Mouse (Mus musculus): ENCODE results near the gene Usp54.
"Not testable (repeated sequence)": the region's sequence is repeated elsewhere in the genome, so short reads cannot be mapped to it uniquely, and the experiment has no call there.

Gene Usp54

DNA sequence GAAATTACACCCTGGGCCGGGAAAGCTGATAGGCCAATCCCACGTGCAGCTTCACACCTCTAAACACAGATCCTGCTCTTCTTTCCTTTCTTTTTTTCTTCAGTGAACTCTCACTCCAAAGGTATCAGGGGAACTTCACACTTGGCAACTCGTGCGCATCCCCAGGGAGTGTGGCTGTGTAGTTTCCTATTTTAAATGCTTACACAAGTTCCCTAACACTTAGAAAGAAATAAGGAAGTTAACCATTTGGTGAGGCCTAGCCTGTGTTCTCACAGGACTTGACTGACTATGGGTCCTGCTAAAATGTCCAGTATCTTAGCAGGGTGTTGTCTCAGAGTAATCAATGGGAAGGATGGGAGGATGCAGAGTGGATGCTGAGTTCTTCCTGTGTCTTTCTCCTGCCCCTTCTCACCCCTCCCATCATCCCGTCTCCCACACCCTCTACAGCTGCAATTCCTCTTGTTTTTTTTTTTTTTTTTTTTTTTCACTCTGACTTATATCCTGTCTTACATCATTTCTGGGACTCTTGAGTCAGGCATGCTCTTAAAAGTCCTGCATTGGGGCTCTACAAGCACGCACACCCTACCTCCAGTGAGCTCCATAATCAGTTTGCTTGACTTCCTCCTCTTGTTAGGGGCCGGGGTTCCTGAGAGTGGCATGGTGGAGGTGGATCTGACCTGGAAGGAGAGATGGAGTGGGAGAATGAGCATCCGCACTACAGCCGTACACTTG is 14.0 kb upstream of the Usp54 start:
- no peak for DNase-seq

DNA sequence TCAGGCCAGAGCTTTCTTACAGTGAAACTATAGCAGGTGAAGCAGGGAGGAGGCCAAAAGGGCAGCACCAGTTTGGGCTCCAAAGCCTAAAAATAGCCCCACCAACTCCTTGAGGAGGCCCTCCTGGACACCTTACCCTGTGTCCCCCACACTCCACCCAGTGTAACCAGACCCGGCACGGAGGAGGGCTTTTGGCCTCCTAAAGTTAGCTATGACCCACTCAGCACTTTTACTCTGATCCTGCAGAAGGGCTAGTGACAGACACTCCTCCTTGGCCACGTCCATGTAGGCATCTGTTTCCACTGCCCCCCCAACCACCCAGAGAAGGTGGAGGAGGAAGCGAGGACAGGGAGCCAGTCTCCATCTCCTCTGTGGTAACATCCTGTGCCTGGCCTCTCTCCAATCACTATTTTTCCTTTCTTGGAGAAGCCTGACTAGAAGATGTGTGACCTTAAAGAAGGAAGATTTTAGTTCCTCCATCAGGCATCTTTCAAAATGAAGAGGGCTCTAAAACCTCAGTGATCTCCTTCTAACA is 10.9 kb upstream of the Usp54 start:
- no peak for DNase-seq

DNA sequence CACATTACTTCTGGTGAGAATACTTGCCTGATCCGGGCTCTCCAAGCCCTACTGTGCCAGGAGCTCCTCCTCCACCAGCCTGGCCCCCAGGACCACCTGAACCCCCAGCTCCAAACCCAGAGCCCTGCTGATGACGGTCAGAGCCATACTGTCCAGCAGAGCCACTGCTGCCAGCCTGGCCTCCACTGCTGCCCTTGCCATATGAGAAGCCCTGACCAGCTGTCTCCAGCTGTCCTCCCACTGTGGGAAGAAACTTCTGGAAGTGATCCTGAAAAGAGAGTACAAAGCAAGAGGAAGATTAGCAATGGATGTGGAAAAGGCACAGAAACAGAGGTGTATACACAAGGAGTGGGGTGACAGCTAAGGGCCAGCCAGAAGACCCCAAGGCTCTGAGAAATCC is 10.1 kb upstream of the Usp54 start:
- no peak for DNase-seq

DNA sequence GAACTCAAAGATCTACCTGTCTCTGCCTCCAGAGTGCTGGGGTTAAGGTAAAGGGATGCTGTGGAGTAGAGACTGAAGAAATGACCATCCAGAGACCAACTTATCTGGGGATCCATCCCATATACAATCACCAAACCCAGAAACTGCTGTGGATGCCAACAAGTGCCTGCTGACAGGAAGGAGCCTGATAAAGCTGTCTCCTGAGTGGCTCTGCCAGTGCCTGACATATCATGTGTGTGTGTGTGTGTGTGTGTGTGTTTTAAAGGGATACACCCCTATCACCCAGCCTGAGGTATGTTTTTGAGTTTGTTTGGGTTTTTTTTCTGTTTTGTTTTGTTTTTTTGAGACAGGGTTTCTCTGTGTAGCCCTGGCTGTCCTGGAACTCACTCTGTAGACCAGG is 5.5 kb upstream of the Usp54 start:
- DNase-seq: no peak

- no peak for DNase-seq
Observed at GRCm38 (mm10) chr14:20645547-20645946, 4.7 kb upstream of the Usp54 start.

DNA sequence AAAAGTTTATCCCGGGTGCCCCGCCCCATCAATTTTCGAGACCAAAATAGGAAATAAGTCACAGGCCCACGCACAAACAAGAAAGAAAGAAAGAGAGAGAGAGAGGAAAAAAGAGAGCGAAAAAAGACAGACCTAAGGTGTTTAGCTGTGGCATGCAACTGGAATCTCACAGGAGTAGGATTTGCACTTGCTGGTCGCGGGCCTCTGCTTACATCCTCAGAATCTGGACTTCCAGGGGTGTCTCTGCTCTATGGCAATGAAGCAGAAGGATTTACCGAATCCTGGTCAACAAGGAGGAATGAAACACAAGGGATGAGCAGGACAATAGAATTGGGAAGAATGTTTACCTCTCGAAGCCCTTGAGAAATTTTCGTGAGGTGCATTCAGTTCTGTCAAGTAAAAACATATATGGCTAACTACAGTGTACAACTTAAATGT is 594 bp upstream of the Usp54 start:
- no peak for DNase-seq

GRCm38 (mm10) chr14:20639918-20640619 is 794 bp downstream of the Usp54 start:
- peak; percentile 65 to 75 for DNase-seq

DNA sequence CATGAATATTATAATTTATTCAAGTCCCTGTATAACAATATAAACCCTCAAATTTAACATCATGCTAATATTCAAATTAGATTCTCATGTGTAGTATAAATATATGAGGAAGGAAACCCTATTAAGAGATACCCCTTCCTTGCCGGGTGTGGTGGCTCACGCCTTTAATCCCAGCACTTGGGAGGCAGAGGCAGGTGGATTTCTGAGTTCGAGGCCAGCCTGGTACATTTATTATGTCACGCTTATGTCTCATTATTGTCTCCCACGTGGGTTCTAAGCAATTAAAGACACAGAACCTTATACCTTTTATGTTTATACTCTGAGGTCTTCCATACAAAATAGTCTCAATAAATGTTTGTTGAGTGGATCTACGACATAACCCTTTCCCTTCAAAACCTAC is 2.2 kb downstream of the Usp54 start:
- DNase-seq: no peak

DNA sequence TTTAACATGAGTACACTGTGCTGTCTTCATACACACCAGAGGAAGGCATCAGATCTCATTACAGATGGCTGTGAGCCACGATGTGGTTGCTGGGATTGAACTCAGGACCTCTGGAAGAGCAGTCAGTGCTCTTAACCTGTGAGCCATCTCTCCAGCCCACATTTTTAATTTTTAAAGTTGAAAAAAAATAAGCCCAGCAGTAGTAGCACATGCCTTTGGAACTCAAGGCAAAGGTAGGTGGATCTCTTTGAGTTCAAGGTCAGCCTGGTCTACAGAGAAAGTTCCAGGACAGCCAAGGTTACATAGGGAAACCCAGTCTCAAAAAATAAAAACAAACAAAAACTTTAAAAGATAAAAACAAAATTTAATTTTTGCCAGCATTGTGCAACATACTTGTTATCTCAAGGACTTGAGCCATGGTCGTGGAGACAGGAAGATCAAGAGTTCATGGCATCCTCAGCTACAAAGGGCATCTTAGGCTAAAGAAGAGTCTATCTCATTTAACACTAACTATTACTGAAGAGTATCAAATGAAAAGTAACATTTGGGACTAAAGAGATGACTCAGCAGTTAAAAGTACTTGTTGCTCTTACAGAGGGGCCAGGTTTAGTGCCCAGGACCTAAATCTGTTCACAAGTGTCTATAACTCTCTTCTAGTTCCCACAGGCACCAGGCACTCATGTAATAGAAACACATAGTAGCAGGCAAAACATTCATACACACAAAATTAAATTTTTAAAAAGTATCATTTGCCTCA is 2.9 kb downstream of the Usp54 start:
- no peak for DNase-seq

GRCm38 (mm10) chr14:20636968-20637367 is 3.9 kb downstream of the Usp54 start:
- not testable (repeated sequence) for DNase-seq

- DNase-seq: no peak
Observed at GRCm38 (mm10) chr14:20635546-20635945, 5.3 kb downstream of the Usp54 start.

DNA sequence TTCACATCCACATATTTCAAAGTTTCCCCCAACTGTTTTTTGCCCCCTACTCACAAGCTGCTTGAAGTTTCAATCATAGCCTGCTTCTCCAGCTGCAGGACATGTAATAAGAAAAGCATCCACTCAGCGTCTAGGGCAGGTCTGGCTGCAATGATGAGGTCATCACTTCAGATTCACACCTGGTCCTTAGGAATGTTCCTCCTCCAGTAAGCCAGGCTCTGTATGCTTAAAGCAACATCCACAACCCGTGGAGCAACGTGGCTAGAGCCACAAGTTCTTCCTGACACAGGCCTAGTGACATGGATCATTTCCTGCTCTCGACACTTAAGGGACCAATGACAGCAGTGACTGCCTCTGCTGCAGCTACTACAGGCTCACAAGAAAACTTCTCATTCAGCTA is 9.6 kb downstream of the Usp54 start:
- DNase-seq: no peak

DNA sequence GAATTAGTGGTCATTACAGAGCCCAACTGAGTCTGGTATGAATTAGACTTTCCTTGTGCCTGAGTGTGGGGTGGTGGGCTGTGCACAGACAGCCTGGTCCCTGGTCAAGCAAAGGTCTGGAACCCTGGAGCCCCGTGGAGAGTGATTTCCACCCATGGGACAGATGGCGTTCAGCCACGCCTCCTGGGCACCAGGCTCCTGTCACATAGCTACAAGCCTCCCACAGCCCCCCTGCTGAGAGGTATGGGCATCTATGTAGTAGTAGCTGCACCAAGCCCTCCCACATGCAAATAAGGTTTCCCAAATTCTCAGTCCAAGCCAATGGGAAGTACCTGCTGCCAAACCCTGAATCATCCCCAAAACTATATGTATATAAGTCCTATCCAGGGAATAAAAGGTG is 13.9 kb downstream of the Usp54 start:
- DNase-seq: no peak

DNA sequence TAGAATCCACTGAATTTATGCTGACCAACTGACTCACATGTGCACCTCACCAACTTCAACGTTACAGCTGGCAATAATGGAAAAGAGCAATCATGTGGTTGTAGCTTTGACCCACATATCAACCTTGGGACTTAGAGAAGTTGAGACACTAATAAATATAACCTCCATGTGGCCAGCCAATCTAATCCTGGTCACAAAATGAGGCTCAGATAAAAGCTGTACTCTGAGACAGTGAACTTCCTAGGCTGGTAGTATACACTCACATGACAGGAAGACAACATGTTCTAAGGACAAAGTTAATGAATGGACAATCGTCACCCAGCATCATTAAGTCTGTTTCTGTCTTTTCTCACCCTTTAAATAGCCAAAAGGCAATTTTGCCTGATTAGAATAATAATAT is 14.4 kb downstream of the Usp54 start:
- DNase-seq: no peak

GRCm38 (mm10) chr14:20622907-20623306 is 18.0 kb downstream of the Usp54 start:
- DNase-seq: no peak

DNA sequence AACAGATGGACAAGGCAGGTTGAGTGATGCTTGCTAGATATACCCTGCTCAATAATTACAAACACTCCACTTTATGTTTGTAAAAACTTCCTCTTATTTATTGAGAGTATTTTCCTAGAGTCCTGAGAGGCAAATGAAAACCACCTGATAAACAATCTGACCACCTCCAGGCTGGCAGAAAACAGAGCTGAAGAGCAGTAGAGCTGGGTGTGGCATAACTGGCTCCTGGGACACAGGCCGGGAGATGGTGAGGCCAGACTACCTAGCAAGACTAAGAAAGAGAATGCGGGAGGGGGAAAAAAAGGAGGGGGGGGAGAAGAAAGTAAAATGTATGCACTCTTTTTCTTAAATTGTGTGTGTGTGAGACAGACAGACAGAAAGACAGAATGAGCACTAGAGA is 18.5 kb downstream of the Usp54 start:
- DNase-seq: no peak

- DNase-seq: no peak
Observed at GRCm38 (mm10) chr14:20621903-20622302, 19.0 kb downstream of the Usp54 start.

DNA sequence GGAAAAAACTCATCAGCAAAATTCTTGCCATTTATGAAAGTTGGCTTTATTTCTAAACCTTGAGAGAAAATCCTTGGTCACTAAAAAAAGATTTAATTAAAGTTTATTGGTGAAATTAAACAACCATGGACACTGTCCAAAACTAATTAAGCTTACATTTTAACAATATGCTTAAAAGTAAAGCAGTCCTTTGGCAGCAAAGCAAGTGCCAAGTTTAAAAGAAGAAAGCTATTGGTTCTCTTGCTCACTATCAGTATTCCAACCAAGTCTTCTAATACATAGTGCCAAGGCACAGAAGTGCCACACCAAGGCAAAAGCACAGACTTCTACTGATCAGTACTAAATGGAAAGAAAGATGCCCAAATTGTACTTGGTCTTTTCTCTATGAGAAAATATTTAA is 21.7 kb downstream of the Usp54 start:
- no peak for DNase-seq

DNA sequence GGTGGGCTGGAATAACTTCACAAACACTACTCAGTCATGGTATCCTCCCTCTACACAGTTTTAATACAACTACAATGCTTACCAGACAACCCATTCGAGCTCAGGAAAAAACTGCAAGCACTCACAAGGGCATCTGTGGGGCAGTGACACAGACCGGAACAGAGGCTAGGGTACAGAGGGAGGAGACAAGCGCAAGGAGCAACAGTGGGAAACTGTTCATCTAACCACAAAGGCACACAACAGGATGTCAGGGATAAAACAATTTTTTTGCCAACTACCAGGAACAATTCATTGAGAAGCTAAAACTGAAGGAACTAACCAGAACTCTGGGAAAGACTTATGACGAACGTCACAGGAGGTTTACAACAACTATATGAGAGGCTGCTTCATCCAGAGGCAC is 22.7 kb downstream of the Usp54 start:
- peak in 1 of 2 experiments; percentile 7 for DNase-seq

DNA sequence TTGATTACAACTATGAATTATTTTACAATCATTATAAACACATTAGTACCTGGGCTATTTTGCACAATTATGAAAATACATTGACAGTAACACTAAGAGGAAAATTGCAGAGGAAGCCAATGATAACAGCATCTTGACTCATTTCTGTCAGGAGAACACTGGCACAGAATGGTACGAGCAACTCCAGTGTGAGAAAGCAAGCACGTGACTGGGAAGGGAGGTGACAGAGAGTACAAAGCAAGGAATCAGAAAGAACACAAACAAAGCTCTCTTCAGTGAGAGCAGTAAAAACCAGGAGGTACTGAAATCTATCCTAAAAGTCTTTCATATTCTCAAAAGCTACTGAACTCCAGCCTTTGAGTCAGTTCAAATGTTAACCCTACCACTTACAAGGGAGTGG is 24.4 kb downstream of the Usp54 start:
- DNase-seq: no peak

GRCm38 (mm10) chr14:20615075-20615474 is 25.8 kb downstream of the Usp54 start:
- DNase-seq: no peak

DNA sequence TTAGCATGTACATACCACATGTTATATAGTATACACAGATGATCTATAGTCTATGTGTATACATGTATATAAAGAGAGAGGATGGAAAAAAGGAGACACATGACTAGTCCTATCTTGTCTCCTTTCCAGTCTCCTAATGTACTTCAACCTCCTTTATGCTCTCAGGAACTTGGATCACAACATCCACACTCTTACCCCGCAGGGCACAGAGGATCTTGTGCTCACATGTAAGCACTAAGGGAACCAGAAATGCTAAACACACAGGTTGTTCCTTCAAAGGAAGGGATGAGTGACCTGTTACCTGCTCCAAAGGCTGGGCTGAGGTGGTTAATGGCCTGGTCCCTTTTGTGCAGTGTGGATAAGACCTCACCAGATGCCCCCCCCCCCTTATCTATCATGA is 28.0 kb downstream of the Usp54 start:
- DNase-seq: no peak

GRCm38 (mm10) chr14:20610146-20610545 is 30.7 kb downstream of the Usp54 start:
- no peak for DNase-seq

- no peak for DNase-seq
Observed at GRCm38 (mm10) chr14:20609519-20609918, 31.3 kb downstream of the Usp54 start.
